Mouse (Mus musculus) hindbrain, embryonic 11.5 days (tissue): Measurements from ENCODE around the gene Ngrn. TPM values are rescaled to one million over a fixed set of nuclear protein-coding genes. Genes with fewer than 3 reads are reported as not detected.
A peak's percentile ranks its signal among the peaks of the same experiment; 100 is the strongest.

Experiments used
- ATAC-seq: fragments of 200-750 bp; cut with Nextera tagmentation; 2 replicates; pipeline ENCODE4 v1.8.0; 2017; ENCODE audit warnings: mild to moderate bottlenecking, moderate TSS enrichment, moderate library complexity; ENCODE audit not compliant: low FRiP score
- DNase-seq: peaks from one replicate; pipeline ENCODE4 v3.0.0-alpha.2; 2015; ENCODE audit warnings: low spot score
- H3K27ac ChIP-seq: fragments of 300-500 bp; sonication (generic); 2 replicates; pipeline ENCODE4 v1.5.1; 2014; ENCODE audit warnings: mild to moderate bottlenecking, low read depth, low read length
- H3K27me3 ChIP-seq: fragments of 300-500 bp; sonication (generic); 2 replicates; pipeline ENCODE4 v1.6.1; 2014; ENCODE audit warnings: mild to moderate bottlenecking, low read length, moderate library complexity, mixed read lengths; ENCODE audit not compliant: control insufficient read depth, insufficient read depth
- H3K36me3 ChIP-seq: fragments of 300-500 bp; sonication (generic); 2 replicates; pipeline ENCODE4 v1.6.1; 2014; ENCODE audit warnings: mild to moderate bottlenecking, low read length, moderate library complexity, mixed read lengths; ENCODE audit not compliant: control insufficient read depth, insufficient read depth
- H3K4me1 ChIP-seq: fragments of 300-500 bp; sonication (generic); replicated peaks from 2 replicates; pipeline ENCODE4 v1.6.1; 2014; ENCODE audit warnings: low read length, mixed read lengths; ENCODE audit not compliant: control insufficient read depth, insufficient read depth
- H3K4me2 ChIP-seq: fragments of 300-500 bp; sonication (generic); replicated peaks from 2 replicates; pipeline ENCODE4 v1.6.1; 2014; ENCODE audit warnings: mild to moderate bottlenecking, low read depth, low read length
- H3K4me3 ChIP-seq: fragments of 300-500 bp; sonication (generic); 2 replicates; pipeline ENCODE4 v1.5.1; 2014; ENCODE audit warnings: low read depth, low read length
- H3K9ac ChIP-seq: fragments of 300-500 bp; sonication (generic); 2 replicates; pipeline ENCODE4 v1.6.1; 2014; ENCODE audit warnings: low read depth, low read length
- H3K9me3 ChIP-seq: fragments of 300-500 bp; sonication (generic); 2 replicates; pipeline ENCODE4 v1.6.1; 2016; ENCODE audit warnings: low read length; ENCODE audit not compliant: control insufficient read depth
- WGBS: fragments of 180-500 bp; shearing (Covaris S2); extraction: QIAGEN DNeasy Blood & Tissue Kit; methylation state at CpG from one replicate; pipeline ENCODE4 v1.1.7; 2014; 5-methylcytosine and 5-hydroxymethylcytosine counted together
- polyA plus RNA-seq: library from polyadenylated mRNA; unstranded; fragments of >200 nt; fragmentation: Nextera tagmentation; extraction: Ambion mirVana; gene quantifications from 2 replicates; pipeline ENCODE4 v1.2.1, GENCODE M21; 2014

The Ngrn gene
- polyA plus RNA-seq, 1 experiment from 2014 or later = 51.6 TPM

GRCm38 (mm10) chr7:80284391-80284790 is 23.4 kb downstream of the Ngrn start:
- H3K4me1 ChIP-seq = no peaks in the 10 kb centered on the region
- H3K9me3 ChIP-seq = no peaks in the 10 kb centered on the region
- no peak overlapping the region for H3K27ac ChIP-seq
- no peak overlapping the region for H3K4me2 ChIP-seq
- no peak for DNase-seq
- H3K27me3 ChIP-seq = no peaks in the 10 kb centered on the region
- no peak for ATAC-seq
- H3K4me3 ChIP-seq = no peak overlapping the region
- H3K9ac ChIP-seq = no peak overlapping the region
- H3K36me3 ChIP-seq = 0 out of 2 replicates have a peak, but pooled peaks cover 2% of the 10 kb centered on the region
- 90% methylated on average over 5 of the region's 5 CpGs for WGBS

GRCm38 (mm10) chr7:80285725-80286124 is 24.7 kb downstream of the Ngrn start:
- DNase-seq (no peak), ATAC-seq (no peak)
- H3K9ac ChIP-seq = no peak overlapping the region
- 0 out of 2 replicates have a peak, but pooled peaks cover 2% of the 10 kb centered on the region for H3K36me3 ChIP-seq
- WGBS = 94% methylated on average over 6 of the region's 6 CpGs
- no peak overlapping the region for H3K4me2 ChIP-seq
- no peaks in the 10 kb centered on the region for H3K9me3 ChIP-seq
- H3K4me1 ChIP-seq = no peaks in the 10 kb centered on the region
- H3K27me3 ChIP-seq = no peaks in the 10 kb centered on the region
- H3K4me3 ChIP-seq = no peak overlapping the region
- H3K27ac ChIP-seq = no peak overlapping the region

- H3K4me2 ChIP-seq = no peak overlapping the region
- DNase-seq = no peak
- WGBS = 71% methylated on average over 10 of the region's 10 CpGs
Measured at GRCm38 (mm10) chr7:80287736-80288135, 26.7 kb downstream of the Ngrn start.

GRCm38 (mm10) chr7:80294062-80294763 is 33.2 kb downstream of the Ngrn start, which contains the start of gene Prc1:
Gene Prc1, plus strand, starts transcription at chr7:80294450.
- 1% methylated on average over 52 of the region's 52 CpGs for whole genome bisulfite sequencing
- Histone ChIP-seq H3K36me3 (no peaks in the 10 kb centered on the region), H3K4me2 (peak within 1 kb of the TSS; percentile 74)

More at GRCm38 (mm10) chr7:80287736-80288135, 26.7 kb downstream of the Ngrn start:
- no peak overlapping the region for H3K4me3 ChIP-seq
- H3K9ac ChIP-seq = no peak overlapping the region
- no peaks in the 10 kb centered on the region for H3K27me3 ChIP-seq
- no peak overlapping the region for H3K27ac ChIP-seq
- no peak for ATAC-seq
- no peaks in the 10 kb centered on the region for H3K4me1 ChIP-seq
- 0 out of 2 replicates have a peak, but pooled peaks cover 2% of the 10 kb centered on the region for H3K36me3 ChIP-seq
- H3K9me3 ChIP-seq = no peaks in the 10 kb centered on the region

GRCm38 (mm10) chr7:80294764-80295648 is 34.0 kb downstream of the Ngrn start:
- H3K36me3 ChIP-seq = peaks cover 3% of the 10 kb centered on the region; the same call in 1 of the 2 replicates
- peak overlapping the region; percentile 86 for H3K4me3 ChIP-seq
- no peaks in the 10 kb centered on the region for H3K4me1 ChIP-seq
- H3K9ac ChIP-seq = peak overlapping the region; percentile 84
- no peak for DNase-seq
- H3K9me3 ChIP-seq = no peaks in the 10 kb centered on the region
- H3K4me2 ChIP-seq = peak overlapping the region; percentile 74
- peak overlapping the region; percentile 65 for H3K27ac ChIP-seq
- H3K27me3 ChIP-seq = no peaks in the 10 kb centered on the region
- ATAC-seq = no peak; the same call in 1 of the 2 replicates
- 10% methylated on average over 37 of the region's 37 CpGs for WGBS

More at GRCm38 (mm10) chr7:80294062-80294763, 33.2 kb downstream of the Ngrn start, which contains the start of gene Prc1:
- Histone ChIP-seq H3K4me1 (no peaks in the 10 kb centered on the region), H3K9me3 (no peaks in the 10 kb centered on the region), H3K4me3 (peak within 1 kb of the TSS; percentile 86), H3K9ac (peak within 1 kb of the TSS; percentile 84), H3K27ac (peak within 1 kb of the TSS; percentile 65), H3K27me3 (no peaks in the 10 kb centered on the region)
- peak; percentile 99 for DNase-seq
- peak; percentile 98 for ATAC-seq

- H3K27ac ChIP-seq = no peak overlapping the region
- H3K4me3 ChIP-seq = no peak overlapping the region
- no peaks in the 10 kb centered on the region for H3K27me3 ChIP-seq
- WGBS = 93% methylated on average over 6 of the region's 6 CpGs
- no peaks in the 10 kb centered on the region for H3K9me3 ChIP-seq
- no peak for DNase-seq
- H3K4me2 ChIP-seq = no peak overlapping the region
- no peak overlapping the region for H3K9ac ChIP-seq
- peaks cover 9% of the 10 kb centered on the region for H3K36me3 ChIP-seq
- H3K4me1 ChIP-seq = no peaks in the 10 kb centered on the region
- no peak for ATAC-seq
Measured at GRCm38 (mm10) chr7:80296462-80296861, 35.4 kb downstream of the Ngrn start.

- H3K9me3 ChIP-seq = no peaks in the 10 kb centered on the region
- no peak for DNase-seq
- peaks cover 14% of the 10 kb centered on the region for H3K36me3 ChIP-seq
- 79% methylated on average over 3 of the region's 3 CpGs for whole genome bisulfite sequencing
- no peaks in the 10 kb centered on the region for H3K4me1 ChIP-seq
- no peak overlapping the region for H3K4me2 ChIP-seq
- no peak for ATAC-seq
- no peak overlapping the region for H3K27ac ChIP-seq
- no peak overlapping the region for H3K9ac ChIP-seq
- no peak overlapping the region for H3K4me3 ChIP-seq
- no peaks in the 10 kb centered on the region for H3K27me3 ChIP-seq
Measured at GRCm38 (mm10) chr7:80297041-80297440, 36.0 kb downstream of the Ngrn start.

- DNase-seq (no peak), ATAC-seq (no peak)
- Histone ChIP-seq H3K4me2 (no peak overlapping the region), H3K9ac (no peak overlapping the region), H3K27ac (no peak overlapping the region), H3K9me3 (no peaks in the 10 kb centered on the region), H3K4me3 (no peak overlapping the region), H3K4me1 (no peaks in the 10 kb centered on the region), H3K27me3 (no peaks in the 10 kb centered on the region), H3K36me3 (peaks cover 16% of the 10 kb centered on the region)
- 90% methylated on average over 4 of the region's 4 CpGs for WGBS
Measured at GRCm38 (mm10) chr7:80298754-80299153, 37.7 kb downstream of the Ngrn start.
